Comparison of ENCODE assay signal across 9 mouse cellular contexts in the genomic region with DNA sequence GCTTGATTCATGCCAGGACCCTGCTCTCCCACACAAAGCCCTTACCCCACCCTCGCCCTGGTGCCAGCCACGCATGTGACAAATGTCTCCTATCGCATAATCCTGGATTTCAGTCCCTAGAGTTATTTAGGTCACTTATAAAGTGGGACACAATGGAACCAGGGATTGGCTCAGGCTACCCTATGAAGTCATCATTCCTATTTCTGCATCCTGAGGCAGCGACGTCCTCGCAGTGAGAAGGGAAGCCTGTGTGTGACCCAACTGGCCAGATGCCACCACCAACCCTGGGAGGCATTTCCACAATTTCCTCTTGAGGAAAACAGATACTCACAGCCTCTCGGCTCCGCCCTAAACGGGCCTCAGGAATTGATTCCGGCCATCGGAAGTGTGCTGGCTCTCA. TPM values are rescaled to one million over a fixed set of nuclear protein-coding genes. Genes with fewer than 3 reads are reported as not detected.
A peak's percentile ranks its signal among the peaks of the same experiment; 100 is the strongest.
DNase-seq lines count a peak whose midpoint lies in the region; ATAC-seq and TF ChIP-seq lines count a peak whose summit lies in the region.
"Had no signal": no experiment of that assay in that cellular context is flagged by ENCODE, and none has a peak within 500 bp of the region (broad histone marks: within the 10 kb centered on the region; RNA-seq: fewer than 3 reads in every experiment).

No protein-coding gene starts in this region.

- H3K9ac ChIP-seq in forebrain, embryonic 13.5 days, result no peak overlapping the region
- no peak overlapping the region for H3K9ac ChIP-seq in forebrain, embryonic 12.5 days
- no peak overlapping the region for H3K9ac ChIP-seq in heart, adult 2 months (ENCODE audit: low read depth, low read length)
- H3K9ac ChIP-seq in intestine, postnatal 0 days (ENCODE audit: low read depth, low read length), result no peak overlapping the region
- H3K9ac ChIP-seq in midbrain, postnatal 0 days (replicated peaks; ENCODE audit: low read length, poor library complexity, severe bottlenecking), result no peak overlapping the region

- intact Hi-C loops in heart, adult 2 months (cut with DNase I), result loop anchor here (2.0 kb wide), 2 partner anchors 21 to 41 kb away; a partner anchor contains a TSS

- no peaks in the 10 kb centered on the region for H3K9me3 ChIP-seq in forebrain, embryonic 13.5 days (replicated peaks)
- H3K9me3 ChIP-seq in forebrain, embryonic 12.5 days, result no peaks in the 10 kb centered on the region
- H3K9me3 ChIP-seq in intestine, postnatal 0 days (ENCODE audit: control insufficient read depth), result no peaks in the 10 kb centered on the region
- H3K9me3 ChIP-seq in midbrain, postnatal 0 days (ENCODE audit: low read length), result no peaks in the 10 kb centered on the region

- no peak; the same call in 1 of the 2 replicates for TF ChIP-seq EP300 in heart, adult 2 months (IDR thresholded peaks at IDR 0.05; ENCODE audit: insufficient read depth, low read depth, low read length)

- no peak for TF ChIP-seq POLR2A in heart, adult 2 months (IDR thresholded peaks at IDR 0.05; ENCODE audit: insufficient read depth, low read depth, low read length)

- H3K4me3 ChIP-seq in forebrain, embryonic 13.5 days, result no peak overlapping the region
- no peak overlapping the region for H3K4me3 ChIP-seq in forebrain, embryonic 12.5 days (replicated peaks)
- H3K4me3 ChIP-seq in heart, adult 2 months, result peak overlapping the region; percentile 8; the same call in 1 of the 2 replicates
- no peak overlapping the region for H3K4me3 ChIP-seq in intestine, postnatal 0 days (ENCODE audit: low read depth, low read length)
- no peak overlapping the region for H3K4me3 ChIP-seq in midbrain, postnatal 0 days (ENCODE audit: low read depth, low read length)

- ATAC-seq in forebrain, embryonic 13.5 days, result peak; percentile 46
- no peak; the same call in 1 of the 2 replicates for ATAC-seq in forebrain, embryonic 12.5 days (ENCODE audit: low FRiP score)
- ATAC-seq in intestine, postnatal 0 days, result no peak
- ATAC-seq in midbrain, postnatal 0 days (ENCODE audit: low FRiP score), result peak; percentile 25; the same call in 1 of the 2 replicates

- H3K79me2 ChIP-seq in heart, adult 2 months (replicated peaks; ENCODE audit: control insufficient read depth, insufficient read depth, low read length), result no peaks in the 10 kb centered on the region

- WGBS in forebrain, embryonic 13.5 days, result 78% methylated on average over 11 of the region's 11 CpGs
- WGBS in forebrain, embryonic 12.5 days, result 82% methylated on average over 11 of the region's 11 CpGs
- WGBS in heart, adult 2 months, result 1% methylated on average over 11 of the region's 11 CpGs
- WGBS in intestine, postnatal 0 days, result 73% methylated on average over 11 of the region's 11 CpGs
- 60% methylated on average over 11 of the region's 11 CpGs for WGBS in midbrain, postnatal 0 days

- H3K36me3 ChIP-seq in forebrain, embryonic 13.5 days (ENCODE audit: poor library complexity, severe bottlenecking), result no peaks in the 10 kb centered on the region
- no peaks in the 10 kb centered on the region for H3K36me3 ChIP-seq in forebrain, embryonic 12.5 days (replicated peaks)
- H3K36me3 ChIP-seq in heart, adult 2 months (ENCODE audit: control insufficient read depth, insufficient read depth, low read length), result no peaks in the 10 kb centered on the region
- H3K36me3 ChIP-seq in intestine, postnatal 0 days (ENCODE audit: control insufficient read depth, insufficient read depth), result no peaks in the 10 kb centered on the region
- H3K36me3 ChIP-seq in midbrain, postnatal 0 days (ENCODE audit: insufficient read depth, low read length), result no peaks in the 10 kb centered on the region

- no peak overlapping the region for H3K27ac ChIP-seq in forebrain, embryonic 13.5 days
- no peak overlapping the region for H3K27ac ChIP-seq in forebrain, embryonic 12.5 days
- peak overlapping the region; percentile 81 for H3K27ac ChIP-seq in heart, adult 2 months
- H3K27ac ChIP-seq in intestine, postnatal 0 days (ENCODE audit: low read depth, low read length), result peak overlapping the region; percentile 71; the same call in 1 of the 2 replicates
- H3K27ac ChIP-seq in midbrain, postnatal 0 days (ENCODE audit: low read depth, low read length), result no peak overlapping the region

- H3K4me1 ChIP-seq in forebrain, embryonic 13.5 days, result peaks cover 29% of the 10 kb centered on the region
- peaks cover 49% of the 10 kb centered on the region for H3K4me1 ChIP-seq in forebrain, embryonic 12.5 days
- H3K4me1 ChIP-seq in heart, adult 2 months (ENCODE audit: control insufficient read depth, insufficient read depth, low read length), result peaks cover 14% of the 10 kb centered on the region
- H3K4me1 ChIP-seq in intestine, postnatal 0 days (replicated peaks; ENCODE audit: control insufficient read depth, insufficient read depth, low read length), result no peaks in the 10 kb centered on the region
- H3K4me1 ChIP-seq in midbrain, postnatal 0 days (ENCODE audit: insufficient read depth, low read length), result no peaks in the 10 kb centered on the region; the same call in 1 of the 2 replicates

- DNase-seq in cerebellum, postnatal 14 days, result peak; percentile 92 to 95
- DNase-seq in heart, adult 2 months, result peak; percentile 84 to 91
- DNase-seq in liver, result peak; percentile 31
- peak; percentile 46 for DNase-seq in midbrain, postnatal 0 days (ENCODE audit: low spot score)
- no peak for DNase-seq in urinary bladder, postnatal 4 days (ENCODE audit: low spot score in 2 of 2)

- no peaks in the 10 kb centered on the region for H3K27me3 ChIP-seq in forebrain, embryonic 13.5 days
- no peaks in the 10 kb centered on the region for H3K27me3 ChIP-seq in forebrain, embryonic 12.5 days
- H3K27me3 ChIP-seq in heart, adult 2 months (ENCODE audit: control insufficient read depth, insufficient read depth, low read length), result no peaks in the 10 kb centered on the region
- H3K27me3 ChIP-seq in intestine, postnatal 0 days (replicated peaks; ENCODE audit: control insufficient read depth, insufficient read depth, low read length), result no peaks in the 10 kb centered on the region
- no peaks in the 10 kb centered on the region for H3K27me3 ChIP-seq in midbrain, postnatal 0 days (ENCODE audit: insufficient read depth, low read length)

- H3K4me2 ChIP-seq in forebrain, embryonic 13.5 days, result no peak overlapping the region
- no peak overlapping the region for H3K4me2 ChIP-seq in forebrain, embryonic 12.5 days
- no peak overlapping the region for H3K4me2 ChIP-seq in intestine, postnatal 0 days (replicated peaks; ENCODE audit: low read depth)
- no peak overlapping the region for H3K4me2 ChIP-seq in midbrain, postnatal 0 days (ENCODE audit: low read depth, low read length, poor library complexity, severe bottlenecking)

- no peak for TF ChIP-seq CTCF in heart, adult 2 months (IDR thresholded peaks at IDR 0.05)
- no peak for TF ChIP-seq CTCF in intestine, postnatal 0 days (IDR thresholded peaks at IDR 0.05; ENCODE audit: low read depth)
- TF ChIP-seq CTCF in midbrain, postnatal 0 days (IDR thresholded peaks at IDR 0.05), result no peak

RNA-seq across cellular contexts. Expression of a gene that starts 17.2 kb away (rescaled TPM):
- 4.8 TPM in 2 replicates for polyA plus RNA-seq in forebrain, embryonic 13.5 days (2015; fragmentation: Nextera tagmentation; extraction: Ambion mirVana)
- 5.8 and 6.1 TPM in 2 replicates for polyA plus RNA-seq in forebrain, embryonic 12.5 days (2016; fragmentation: Nextera tagmentation; extraction: Ambion mirVana)
- under 1 TPM; 0.26 to 0.68 TPM for total RNA-seq in heart, adult 2 months (2021)
- polyA plus RNA-seq in heart, adult 2 months (2012; rRNA removed), result 0.23 and 0.29 TPM in 2 replicates
- polyA plus RNA-seq in intestine, postnatal 0 days (2015; fragmentation: Nextera tagmentation; extraction: Ambion mirVana), result 5.3 and 7.9 TPM in 2 replicates
- total RNA-seq in midbrain, postnatal 0 days (2014; rRNA removed), result 0.27 and 0.85 TPM in 2 replicates
- polyA plus RNA-seq in midbrain, postnatal 0 days (2015; fragmentation: Nextera tagmentation; extraction: Ambion mirVana), result 1.6 and 2.3 TPM in 2 replicates

RNA-seq across cellular contexts. Expression of a gene that starts 31.7 kb away (rescaled TPM):
- polyA plus RNA-seq in forebrain, embryonic 13.5 days (2015; fragmentation: Nextera tagmentation; extraction: Ambion mirVana), result not detected in 2 replicates
- not detected in 2 replicates for polyA plus RNA-seq in forebrain, embryonic 12.5 days (2016; fragmentation: Nextera tagmentation; extraction: Ambion mirVana)
- total RNA-seq in heart, adult 2 months (2021), result not detected
- polyA plus RNA-seq in heart, adult 2 months (2012; rRNA removed), result not detected in 2 replicates
- 88.4 and 127 TPM in 2 replicates for polyA plus RNA-seq in intestine, postnatal 0 days (2015; fragmentation: Nextera tagmentation; extraction: Ambion mirVana)
- total RNA-seq in midbrain, postnatal 0 days (2014; rRNA removed), result not detected in 2 replicates
- polyA plus RNA-seq in midbrain, postnatal 0 days (2015; fragmentation: Nextera tagmentation; extraction: Ambion mirVana), result not detected in 2 replicates
- total RNA-seq: left cerebral cortex, postnatal 25 days had no signal

RNA-seq across cellular contexts. Expression of a gene that starts 41.0 kb away (rescaled TPM):
- polyA plus RNA-seq in forebrain, embryonic 13.5 days (2015; fragmentation: Nextera tagmentation; extraction: Ambion mirVana), result 13.9 and 15.1 TPM in 2 replicates
- 20.6 and 22.1 TPM in 2 replicates for polyA plus RNA-seq in forebrain, embryonic 12.5 days (2016; fragmentation: Nextera tagmentation; extraction: Ambion mirVana)
- 1 to 10 TPM; 2.1 to 3.0 TPM for total RNA-seq in heart, adult 2 months (2021)
- 2.0 and 2.9 TPM in 2 replicates for polyA plus RNA-seq in heart, adult 2 months (2012; rRNA removed)
- 15.8 and 19.1 TPM in 2 replicates for polyA plus RNA-seq in intestine, postnatal 0 days (2015; fragmentation: Nextera tagmentation; extraction: Ambion mirVana)
- 2.2 and 4.4 TPM in 2 replicates for total RNA-seq in midbrain, postnatal 0 days (2014; rRNA removed)
- 3.1 and 3.2 TPM in 2 replicates for polyA plus RNA-seq in midbrain, postnatal 0 days (2015; fragmentation: Nextera tagmentation; extraction: Ambion mirVana)

Comparison
In these comparisons a context has a peak if more than half of its experiments do, and no peak if none do; other contexts are left out.
1. ATAC-seq: peak in forebrain, embryonic 13.5 days (single experiment) and midbrain, postnatal 0 days (single experiment); none in forebrain, embryonic 12.5 days (single experiment) and intestine, postnatal 0 days (single experiment).
2. H3K27ac ChIP-seq: peak in heart, adult 2 months (single experiment) and intestine, postnatal 0 days (single experiment); none in forebrain, embryonic 13.5 days (single experiment), forebrain, embryonic 12.5 days (single experiment) and midbrain, postnatal 0 days (single experiment).
3. DNase-seq: peak in cerebellum, postnatal 14 days (2 of 2), heart, adult 2 months (2 of 2), liver (single experiment) and midbrain, postnatal 0 days (single experiment); none in urinary bladder, postnatal 4 days (0 of 2).
4. RNA of a gene that starts 31.7 kb away (polyA plus RNA-seq): 88.4 to 127 TPM in intestine, postnatal 0 days; not detected in forebrain, embryonic 12.5 days, not detected in forebrain, embryonic 13.5 days, not detected in heart, adult 2 months and not detected in midbrain, postnatal 0 days; every median in the first group is over 10 times any median in the second.